Mouse (Mus musculus) neutrophil, adult 5-6 weeks (primary cell): ENCODE measurements around the gene Cyb5r3. TPM values are rescaled to one million over a fixed set of nuclear protein-coding genes. Genes with fewer than 3 reads are reported as not detected.

Source experiments
- ATAC-seq: fragments of 151-379, 151-347 bp; 2 replicates; pipeline ENCODE4 v1.8.0; 2017; ENCODE audit warnings: mild to moderate bottlenecking, moderate TSS enrichment; ENCODE audit not compliant: insufficient number of reproducible peaks, poor library complexity, low FRiP score, severe bottlenecking; ENCODE audit errors: extremely low read depth
- total RNA-seq: library from RNA; stranded (forward); fragments of 200-1000 nt; gene quantifications from 2 replicates; pipeline ENCODE4 v1.2.3, GENCODE M21; 2017

Cyb5r3 gene
- total RNA-seq = 22.5 and 30.8 TPM in 2 replicates

DNA sequence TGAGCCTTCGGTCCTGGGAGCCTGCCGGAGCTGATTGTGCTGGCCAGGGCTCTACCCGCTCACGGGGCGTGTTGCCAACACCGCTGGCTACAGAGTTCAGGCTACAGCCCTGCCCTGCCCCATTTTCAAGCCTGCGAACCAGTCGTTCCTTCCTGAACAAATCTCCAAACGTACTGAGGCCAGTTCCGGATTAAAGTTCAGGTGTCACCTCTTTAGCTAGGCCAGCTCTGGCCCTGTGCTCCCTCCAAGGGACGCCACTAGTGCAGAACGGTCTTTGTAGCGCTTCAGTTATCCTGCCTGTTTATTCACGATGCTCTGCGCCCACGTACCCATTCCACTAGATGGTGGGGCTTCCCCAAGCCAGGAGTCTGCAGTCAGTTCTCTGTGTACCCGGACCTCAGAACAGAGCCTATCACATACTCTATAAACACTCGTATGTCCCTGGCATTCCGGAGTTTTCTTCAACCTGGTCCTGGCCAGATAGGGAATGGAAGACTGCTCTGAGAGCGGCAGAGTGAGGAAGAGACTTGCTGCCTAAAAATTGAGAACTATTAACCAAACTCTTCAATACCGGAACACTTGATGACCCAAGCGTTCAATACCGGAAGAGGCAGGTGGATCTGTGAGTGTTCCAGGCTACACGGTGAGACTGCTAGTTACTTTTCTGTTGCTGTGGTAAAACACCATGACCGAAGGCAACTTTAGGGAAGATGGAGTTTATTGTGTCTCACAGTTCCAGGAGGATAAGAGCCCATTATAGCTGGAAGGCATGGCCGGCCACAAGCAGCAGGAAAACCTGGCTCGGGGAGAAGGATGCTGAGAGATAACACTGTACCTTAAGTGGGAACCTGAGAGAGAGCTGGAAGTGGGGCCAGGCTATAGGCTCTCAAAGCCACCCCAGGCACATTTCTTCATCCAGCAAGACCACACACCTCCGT is at the start of gene Cyb5r3:
TSS of gene Cyb5r3 (minus strand) at position 101 of the 938 bp plus-strand sequence.
- 0 out of 2 replicates have a peak, but pooled peaks have one; percentile 3 for ATAC-seq

DNA sequence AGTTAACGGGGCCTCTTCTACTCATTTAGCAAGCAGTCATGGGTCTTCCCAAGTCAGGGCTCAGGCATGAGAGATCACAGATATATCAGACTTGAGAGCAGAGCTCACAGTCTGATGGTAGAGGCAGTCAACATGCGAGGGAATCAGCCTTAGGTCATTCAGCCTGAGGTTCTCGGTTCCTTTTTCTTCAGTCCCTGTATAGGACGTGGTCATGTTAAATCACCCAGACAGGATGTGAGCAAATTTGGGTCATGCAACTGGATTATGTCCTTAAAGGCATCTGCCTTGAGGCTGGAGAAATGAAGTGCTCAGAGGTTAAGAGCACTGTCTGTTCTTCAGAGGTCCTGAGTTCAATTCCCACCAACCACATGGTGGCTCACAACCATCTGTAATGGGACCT is 49.3 kb upstream of the Cyb5r3 start:
- ATAC-seq = no peak

DNA sequence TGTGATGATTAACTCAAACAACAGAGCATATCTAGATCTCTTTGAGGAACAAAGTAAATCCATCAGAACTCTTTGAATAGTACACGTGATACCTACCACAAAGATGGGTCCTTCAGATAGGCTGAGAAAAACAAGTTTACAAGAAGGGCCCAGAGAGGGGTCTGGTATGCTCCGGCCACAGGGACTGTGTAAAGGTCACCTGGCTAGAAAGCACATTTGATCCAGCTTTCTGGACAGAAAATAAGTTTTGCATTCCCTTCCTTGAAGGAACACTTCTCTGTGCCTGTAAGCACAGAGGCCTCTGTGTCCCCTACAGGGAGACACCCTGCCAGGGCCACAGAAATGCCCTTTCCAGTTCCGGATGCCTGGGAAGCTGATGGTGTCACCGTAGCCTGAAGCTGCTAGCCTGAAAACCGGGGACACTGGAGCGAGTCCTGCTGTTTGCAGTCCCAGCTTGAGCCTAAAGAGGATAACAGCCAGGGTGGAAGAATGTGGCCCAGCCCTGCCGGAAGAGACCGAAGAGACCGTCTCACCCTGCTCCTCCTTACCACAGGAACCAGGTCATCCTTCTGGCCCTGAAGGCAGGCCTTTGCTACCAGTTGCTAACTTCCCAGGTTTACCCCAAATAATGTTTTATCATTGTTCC is 48.1 kb upstream of the Cyb5r3 start:
- no peak for ATAC-seq

DNA sequence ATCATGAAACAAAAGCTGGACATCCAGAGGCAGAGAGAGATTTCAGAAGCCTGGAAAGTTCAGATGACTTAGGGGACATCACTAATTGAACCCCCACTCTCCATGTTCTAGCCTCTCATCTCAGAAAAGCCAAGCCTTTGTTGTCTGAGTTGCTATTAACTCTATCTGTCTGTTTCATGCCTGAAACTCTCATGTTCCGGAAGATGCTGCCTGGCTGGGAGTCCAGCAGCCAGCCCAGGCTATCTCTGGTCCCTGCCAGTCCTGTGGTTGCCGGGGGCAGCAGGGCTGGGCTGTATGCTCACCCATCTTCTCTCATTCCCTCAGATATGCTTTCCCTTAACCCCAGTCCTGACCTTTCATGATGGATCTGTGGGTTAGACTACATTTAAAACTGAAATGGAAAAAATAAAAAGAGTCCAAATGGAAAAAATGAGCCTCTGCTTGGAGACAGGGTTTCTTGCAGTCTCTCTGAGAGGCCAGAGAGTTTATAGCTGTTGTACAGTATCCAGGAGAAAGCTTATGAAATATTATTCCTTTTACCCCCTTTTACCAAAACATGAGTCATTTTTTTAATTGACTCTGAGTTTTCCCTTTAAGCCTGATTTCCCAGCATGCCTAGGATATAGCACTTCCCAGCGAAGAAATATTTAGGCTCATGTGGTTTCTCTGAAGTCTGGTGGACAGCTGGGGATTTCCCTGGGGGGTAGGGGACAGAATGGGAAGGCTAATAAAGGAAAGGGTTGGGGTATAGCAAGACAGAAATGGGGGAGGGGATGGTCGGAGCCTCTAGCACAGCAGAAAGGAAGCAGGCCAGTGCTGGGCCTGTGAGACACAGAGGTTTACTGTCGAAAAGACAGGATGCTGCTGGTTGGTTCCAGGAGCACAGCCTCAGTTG is 43.2 kb upstream of the Cyb5r3 start:
- no peak for ATAC-seq

DNA sequence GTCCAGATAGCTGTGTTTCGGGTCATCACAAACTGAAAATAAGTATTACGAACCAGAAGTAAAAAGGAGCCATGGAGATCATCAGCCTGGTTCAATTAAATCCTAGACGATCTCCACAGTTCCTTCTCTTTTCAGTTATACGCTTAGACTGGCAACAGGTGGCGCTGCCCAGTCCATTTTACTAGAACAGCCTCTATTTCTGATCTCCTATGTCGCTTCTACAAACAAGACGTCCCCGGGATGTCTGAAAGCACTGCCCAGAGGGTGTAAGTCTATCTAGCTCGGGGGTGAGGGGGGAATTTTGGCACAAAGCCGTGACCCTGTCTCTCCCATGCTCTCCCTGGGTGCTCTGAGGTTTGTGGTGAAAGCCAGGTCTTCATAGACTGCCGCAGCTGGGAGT is 37.8 kb upstream of the Cyb5r3 start:
- ATAC-seq = 0 out of 2 replicates have a peak, but pooled peaks have one; percentile 30

DNA sequence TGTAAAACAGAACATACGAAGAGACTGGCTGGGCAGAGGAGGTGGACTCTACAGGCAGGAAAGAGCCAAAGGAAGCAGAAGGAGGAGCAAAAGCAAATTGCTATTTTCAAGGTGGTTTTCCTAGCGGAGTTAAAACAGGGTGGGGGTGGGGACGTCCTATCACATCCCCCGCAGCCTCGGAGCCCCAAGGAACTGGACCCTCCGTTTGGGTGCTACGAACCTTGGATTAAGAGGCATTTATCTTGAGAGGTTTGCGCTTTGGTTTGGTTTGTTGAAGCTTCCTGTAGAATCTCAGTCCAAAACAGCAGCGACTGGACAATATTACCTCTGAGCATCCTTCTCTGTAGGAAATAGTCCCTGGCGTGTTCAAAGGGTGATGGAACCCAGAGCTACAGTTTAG is 37.3 kb upstream of the Cyb5r3 start:
- no peak for ATAC-seq

DNA sequence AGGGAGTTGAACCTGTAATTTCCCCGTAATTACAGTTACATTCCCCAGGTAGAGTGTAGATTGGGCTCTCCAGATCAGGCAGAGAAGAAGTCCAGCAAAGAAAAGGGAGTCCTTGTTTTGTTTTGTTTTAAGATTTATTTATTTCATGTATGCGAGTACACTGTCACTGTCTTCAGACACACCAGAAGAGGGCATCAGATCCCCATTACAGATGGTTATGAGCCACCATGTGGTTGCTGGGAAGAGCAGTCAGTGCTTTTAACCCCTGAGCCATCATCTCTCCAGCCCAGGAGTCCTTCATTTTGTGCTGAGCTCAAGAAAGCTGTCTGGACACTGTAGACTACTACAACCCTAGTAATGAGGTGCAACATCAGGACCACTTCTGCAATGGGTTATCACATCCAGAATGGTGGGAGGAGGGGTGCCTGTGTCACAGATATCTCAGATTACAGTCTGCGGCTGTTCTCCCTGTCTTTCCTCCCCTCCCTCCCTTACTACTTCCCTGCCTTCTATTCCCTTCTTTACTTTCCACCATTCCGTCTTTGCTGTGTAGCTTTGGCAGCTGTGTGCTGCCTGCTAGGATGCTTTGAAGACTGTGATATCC is 36.8 kb upstream of the Cyb5r3 start:
- ATAC-seq = no peak

DNA sequence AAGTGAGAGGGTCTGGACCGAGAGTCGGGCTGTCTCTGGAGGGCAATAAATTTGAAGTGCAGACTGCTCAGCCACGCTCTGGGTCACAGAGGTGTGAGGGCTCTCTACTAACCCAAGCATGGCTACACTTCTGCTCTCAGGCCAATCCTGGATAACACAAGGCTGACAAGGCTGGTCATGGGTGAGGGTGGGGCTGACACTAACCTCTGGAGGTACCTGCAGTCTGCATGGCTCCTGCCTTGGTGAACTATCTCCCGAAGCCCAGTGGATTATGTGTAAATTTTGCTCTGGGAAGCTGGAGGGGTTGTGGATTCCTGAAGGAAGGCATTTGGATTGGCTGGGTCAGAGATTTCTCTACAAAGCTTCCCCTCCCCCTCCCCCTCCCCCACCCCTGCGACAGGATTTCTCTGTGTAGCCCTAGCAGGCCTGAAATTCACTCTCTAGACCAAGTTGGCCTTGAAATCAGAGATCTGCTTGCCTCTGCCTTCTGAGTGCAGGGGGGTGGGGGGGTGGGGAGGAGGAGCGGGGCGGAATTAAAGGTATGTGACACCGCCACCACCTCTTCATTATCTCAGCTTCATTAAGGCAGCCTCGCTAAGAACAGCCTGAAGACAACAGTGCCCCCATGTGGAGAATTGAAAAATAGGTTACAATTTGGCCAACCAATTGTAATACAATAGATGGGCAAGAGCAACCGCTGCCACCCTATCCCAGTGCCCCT is 32.5 kb upstream of the Cyb5r3 start:
- peak; percentile 71 for ATAC-seq

DNA sequence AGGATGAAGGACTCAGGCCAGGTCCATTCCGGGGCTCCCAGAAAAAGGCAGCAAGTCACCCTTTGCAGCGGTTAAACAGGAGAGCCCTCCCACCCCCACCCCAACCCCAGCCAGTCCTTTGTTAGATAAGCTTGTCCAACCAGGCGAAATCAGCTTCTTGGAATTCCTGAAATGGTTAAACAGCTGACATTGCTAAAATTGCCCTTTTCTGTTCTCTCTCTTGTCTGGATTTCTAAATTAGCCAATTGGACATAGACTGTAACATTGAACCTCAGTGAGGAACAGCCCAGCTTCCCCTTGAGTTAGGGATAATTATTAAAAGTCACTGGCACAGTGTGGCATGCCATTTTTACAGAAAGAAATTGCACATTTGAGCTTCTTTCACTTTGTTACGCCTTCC is 30.0 kb upstream of the Cyb5r3 start:
- ATAC-seq = no peak

DNA sequence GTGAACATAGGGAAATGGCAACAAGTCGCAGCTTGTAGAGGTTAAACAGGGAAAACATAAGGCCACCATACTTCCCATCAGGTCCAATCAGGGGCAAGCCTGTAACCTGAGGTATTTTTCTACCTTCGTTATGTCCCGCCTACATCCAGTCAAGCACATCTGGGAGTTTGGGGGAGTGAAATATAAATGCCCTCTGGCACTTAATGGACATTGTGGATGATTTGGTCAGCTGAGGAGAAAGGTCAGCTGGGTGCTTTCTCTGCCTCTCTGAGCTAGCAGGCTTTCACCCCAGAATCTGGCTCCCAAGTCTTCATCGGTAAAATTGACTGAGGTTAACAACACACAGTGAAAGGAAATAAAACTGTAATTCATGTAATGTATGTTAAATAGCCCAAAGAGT is 21.0 kb upstream of the Cyb5r3 start:
- ATAC-seq = no peak

DNA sequence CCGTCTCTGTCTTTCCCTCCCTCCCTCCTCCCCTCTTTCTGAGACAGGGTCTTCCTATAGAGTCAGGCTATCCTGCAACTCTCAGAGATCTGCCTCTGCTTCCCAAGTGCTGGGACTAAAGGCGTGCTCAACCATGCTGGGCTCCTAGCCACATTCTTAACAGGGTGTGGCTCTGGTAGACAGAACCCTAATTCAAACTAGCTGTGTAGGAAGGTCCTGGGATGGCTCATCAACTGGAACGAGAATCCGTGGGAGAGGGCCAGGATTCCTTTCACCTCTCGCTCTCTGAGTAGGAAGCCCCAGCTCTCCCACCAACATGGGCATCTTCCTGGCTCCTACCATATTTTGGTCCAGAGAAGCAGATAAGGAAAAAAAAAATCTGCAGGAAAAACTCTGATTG is 10.0 kb upstream of the Cyb5r3 start:
- ATAC-seq = no peak

DNA sequence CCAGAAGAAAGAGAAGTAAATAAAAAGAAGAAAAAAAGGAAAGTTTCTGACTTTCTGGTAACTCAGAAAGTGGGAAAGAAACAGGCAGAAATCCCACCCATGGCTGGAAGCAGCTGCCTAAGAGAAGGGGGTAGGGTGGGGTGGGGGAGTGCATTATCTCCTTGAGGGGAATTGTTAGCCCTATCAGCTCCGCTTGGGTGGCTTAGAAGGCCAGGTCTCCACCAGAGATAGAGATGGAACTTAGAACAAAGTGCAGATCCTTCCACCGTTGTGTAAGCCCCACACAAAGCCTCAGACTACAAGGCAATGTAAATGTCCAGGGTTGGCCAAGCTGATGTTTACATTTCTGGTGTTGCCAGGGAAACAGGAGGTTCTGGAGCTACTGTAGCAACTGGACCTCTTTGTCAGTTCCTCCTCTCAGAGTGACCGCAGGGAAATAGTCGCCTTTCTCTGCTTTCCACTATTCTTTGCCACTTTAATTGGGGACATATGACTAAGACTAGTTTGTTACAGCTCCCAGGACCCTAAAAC is 9.5 kb upstream of the Cyb5r3 start:
- ATAC-seq = no peak

DNA sequence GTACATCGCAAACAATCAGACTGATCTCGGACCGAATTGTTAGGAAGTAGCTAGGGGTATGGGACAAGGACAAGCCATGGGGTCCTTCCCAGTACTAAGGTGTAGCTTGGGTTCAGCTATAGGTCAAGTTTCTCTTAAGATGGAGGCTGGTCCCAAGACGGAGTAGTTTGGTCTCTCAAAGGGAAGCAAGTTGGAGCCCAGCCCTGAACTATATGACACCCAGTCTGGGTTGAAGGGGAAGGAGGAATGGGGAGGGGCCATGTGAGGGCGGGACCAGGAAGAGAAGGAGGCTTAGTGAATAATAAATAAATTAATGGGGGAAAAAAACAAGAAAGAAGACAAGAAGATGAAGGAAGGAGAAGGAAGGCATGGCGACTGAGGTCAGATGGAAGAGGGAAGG is 7.6 kb upstream of the Cyb5r3 start:
- ATAC-seq = no peak

DNA sequence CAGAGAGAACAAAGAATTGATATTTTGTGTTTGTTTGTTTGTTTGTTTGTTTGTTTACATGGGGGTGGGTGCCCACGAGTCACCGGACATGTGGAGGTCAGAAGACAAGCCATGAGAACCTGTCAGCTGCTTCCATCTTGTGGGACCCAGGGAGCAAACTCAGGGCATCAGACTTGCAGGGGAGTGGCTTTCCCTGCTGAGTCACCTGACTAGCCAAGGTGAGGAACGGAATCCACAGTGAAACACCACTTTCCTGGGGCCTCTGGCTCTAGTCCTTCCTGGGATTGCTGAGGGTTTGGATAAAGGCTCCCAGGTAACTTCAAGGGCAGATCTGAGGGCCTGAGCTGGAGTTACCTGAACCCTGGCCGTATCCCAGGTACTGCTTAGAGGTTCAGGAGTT is 4.3 kb upstream of the Cyb5r3 start:
- ATAC-seq = no peak

DNA sequence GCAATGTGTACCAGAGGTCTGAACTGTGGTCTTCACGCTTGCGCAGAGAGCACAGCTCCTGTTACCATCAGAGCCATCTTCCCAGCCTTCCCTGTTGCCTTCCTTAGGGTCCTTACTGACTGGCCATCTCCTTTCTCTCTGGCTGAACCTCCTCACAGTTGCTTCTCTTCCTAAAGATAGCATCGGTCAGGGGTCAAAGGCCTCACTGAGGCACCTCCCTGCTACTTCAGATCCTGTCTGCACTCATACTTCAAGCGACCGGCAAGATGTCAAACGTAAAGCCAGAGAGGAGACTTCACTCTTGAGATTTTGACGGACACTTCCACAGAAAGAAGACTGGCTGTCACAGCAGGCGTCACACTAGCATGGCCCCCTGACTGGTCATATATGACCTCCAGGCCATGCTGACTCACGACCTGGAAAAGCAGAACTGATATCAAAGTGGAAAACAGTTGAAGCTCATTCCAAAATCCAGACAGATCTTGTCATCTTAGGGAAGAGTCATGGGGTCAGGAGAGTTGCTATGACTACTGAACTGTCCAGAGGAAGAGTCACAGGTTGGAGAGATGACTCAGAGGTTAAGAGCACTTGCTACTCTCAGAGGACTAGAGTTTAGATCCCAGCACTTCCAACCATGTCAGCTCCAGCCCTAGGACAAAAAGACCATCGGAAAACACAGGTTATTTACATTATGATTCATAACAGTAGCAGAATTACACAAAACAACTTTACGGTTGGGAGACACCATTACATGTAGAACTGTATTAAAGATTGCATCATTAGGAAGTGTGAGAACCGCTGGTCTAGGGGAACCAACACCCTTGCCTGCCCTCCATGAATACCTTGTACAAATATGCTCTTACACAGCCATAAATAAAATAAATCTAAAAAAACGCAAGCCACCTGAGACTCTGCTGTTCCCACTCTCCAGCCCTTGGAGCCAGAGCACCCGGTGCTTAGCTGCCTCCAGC is 1.8 kb upstream of the Cyb5r3 start:
- ATAC-seq = no peak

DNA sequence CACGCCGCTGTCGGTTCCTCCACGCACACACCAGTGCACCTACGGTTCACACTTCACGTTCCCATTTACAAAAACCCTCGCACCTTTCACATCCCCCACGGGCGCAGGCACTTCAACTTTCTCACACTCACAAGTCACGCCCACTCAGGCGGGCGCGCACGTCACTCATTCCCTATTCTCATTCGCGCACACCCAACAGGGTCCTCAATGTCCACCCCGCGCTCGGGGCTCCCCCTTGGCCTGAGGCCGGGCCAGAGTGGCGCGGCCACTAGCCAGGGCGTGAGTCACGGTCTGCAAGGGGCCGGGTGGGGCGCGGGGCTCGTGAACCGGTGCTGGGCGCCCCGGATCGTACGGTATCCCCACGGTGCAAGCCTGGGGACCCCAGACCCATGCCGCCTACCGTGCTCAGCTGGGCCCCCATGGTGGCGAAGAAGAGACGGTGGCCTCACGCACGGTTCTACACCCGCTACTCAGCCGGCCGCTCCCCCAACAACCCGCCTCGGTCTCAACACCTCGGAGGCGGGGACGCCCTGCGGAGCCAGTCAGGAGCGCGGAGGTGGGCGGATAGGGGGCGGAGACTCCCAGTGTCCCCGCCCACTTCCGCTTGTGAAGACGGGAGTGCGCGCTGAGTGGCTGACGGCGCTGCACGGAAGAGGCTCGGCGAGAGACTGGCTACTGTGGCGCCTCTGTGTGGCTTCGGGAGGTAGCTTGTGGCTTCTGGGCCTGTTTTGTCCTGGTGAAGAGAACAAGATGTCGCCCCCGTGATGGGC is 495 bp downstream of the Cyb5r3 start:
- peak; percentile 89 for ATAC-seq
